Mouse (Mus musculus) cerebellum, adult 8-10 months (tissue): Measurements from ENCODE around the gene Lypd6b.

ENCODE experiments used
- DNase-seq: peaks from one replicate; pipeline ENCODE4 v3.0.0; 2022

The Lypd6b gene

GRCm38 (mm10) chr2:49880507-49880906 is 93.0 kb downstream of the Lypd6b start:
- DNase-seq: no peak

DNA sequence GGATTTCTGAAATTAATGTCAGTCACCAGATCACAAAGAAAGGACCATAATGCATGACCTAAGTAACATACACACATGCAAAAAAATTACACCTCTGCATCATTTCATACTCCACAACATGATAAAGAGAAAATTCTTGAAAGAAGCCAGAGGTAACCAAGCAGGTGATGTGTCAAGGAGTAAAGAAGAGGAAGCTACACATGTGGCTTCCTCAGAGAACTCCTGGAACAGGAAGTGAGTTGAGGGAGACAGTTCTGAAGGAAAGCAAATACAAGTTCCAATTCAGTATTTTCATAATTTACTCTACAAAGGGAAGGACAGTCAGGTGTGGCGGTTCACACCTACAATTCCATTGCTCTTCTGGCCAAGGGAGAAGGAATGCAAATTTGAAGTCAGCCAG is 93.5 kb downstream of the Lypd6b start:
- no peak for DNase-seq

DNA sequence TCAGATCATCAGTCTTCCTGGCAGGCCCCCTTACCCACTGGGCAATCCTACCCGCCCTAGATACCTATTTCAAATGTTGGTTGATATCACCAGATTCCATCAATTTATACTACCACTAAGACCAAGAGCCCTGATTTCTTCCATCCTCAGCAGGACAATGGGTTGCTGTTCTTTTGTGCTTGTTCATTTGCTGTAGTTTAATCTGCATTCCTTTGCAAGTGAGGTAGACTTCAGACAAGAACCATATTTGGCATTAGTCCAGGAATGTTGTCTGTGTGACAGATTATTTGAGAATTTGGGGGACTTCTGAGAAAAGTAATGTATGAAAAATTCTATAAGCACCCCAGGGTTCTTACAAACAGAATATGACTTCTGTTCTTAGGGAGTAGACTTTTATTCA is 95.0 kb downstream of the Lypd6b start:
- DNase-seq: no peak

DNA sequence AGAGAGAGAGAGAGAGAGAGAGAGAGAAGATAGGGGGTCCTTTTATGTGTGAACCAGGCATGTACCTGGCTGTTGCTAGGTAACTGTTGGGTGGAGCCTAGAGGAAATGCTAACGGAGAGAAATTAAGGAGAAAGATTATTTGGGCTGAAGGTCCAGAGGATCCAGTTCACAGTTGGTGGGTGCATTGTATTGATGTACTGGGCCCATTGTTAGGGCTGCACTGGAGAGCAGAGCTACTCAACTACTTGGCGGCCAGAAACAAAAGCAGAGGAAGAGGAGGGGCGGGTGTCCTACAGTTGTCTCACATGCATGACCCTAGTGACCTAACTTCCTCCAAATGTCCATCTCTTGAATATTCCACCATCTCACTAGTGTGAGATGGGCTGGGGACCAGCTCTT is 96.5 kb downstream of the Lypd6b start:
- no peak for DNase-seq

DNA sequence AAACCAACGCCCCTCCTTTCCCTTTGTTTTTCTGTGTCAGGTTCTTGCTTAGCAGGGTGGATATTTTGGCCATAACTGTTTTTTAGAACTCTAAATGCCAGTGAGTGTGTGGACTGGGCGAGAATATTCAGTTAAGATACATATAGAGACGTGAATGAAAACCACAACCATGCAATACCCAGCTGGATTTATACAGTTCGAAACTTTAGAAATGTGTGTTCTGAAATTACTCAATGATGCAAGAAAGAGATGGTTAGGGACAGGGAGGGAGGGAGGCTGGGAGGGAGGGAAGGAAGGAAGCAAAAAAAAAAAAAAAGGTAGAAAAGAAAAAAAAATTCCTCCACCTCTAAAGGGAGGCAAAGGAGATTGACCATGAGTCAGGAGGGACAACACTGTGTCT is 98.7 kb downstream of the Lypd6b start:
- no peak for DNase-seq

DNA sequence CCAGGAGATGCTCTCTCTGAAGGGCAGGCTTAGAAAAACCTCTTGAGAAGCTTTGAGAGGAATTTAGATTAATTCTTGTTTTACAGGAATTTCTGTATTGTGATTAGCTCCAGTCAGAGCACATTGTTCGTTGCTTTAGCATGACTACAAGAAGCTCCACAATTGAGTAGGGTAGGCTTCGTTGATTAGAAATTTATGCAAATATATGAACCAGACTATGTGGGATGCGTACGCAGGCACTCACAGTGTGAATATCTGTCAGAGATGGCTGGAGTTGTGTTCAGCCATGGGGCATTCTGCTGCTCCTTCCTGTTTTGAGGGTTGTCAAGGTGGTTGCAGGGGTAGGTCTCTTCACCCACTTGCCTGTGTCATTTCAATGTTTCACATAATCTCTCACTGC is 100.9 kb downstream of the Lypd6b start:
- DNase-seq: no peak

DNA sequence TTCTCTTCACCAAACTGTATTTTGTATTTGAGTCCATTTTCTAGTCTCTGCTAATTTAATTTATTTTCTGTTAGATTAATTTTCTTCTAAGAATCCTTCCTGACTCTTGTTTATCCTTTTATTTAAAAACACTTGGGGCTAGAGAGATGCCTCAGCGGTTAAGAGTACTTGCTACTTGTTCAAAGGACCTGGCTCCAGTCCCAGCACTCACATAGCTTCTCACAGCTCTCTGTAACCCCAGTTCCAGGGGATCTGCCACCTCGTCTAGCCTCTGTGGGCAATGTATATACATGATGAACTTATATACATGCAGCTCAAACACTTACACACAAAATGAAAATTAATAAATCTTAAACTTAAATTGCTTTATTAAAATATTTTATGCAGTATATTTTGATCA is 103.2 kb downstream of the Lypd6b start:
- no peak for DNase-seq

DNA sequence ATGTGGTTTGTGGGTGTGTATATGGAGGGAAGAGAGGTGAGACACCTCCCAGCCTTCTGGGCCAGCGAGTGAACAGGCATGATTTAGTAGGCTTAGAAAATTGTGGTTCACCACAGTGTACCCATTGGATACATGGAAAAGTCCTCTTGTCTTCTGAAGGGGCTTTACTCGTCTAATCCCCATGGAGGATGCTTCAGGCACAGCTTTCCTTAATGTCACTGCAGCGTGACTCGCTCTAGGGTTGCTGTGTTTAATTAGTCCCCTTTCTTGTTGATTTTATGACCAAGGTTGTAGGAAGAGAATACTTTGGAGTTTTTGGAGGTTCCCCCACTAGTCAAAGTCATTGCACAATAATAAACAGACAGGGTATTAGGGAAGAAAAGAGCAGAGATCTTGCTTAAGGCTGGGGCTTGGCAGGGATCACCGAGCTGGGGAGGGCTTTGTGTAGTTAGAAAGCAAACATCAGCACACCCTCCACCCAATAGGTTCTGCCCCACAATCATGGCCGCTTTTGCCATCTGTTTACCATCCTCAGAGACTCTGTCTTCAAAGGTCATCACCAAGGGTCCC is 122.4 kb downstream of the Lypd6b start:
- no peak for DNase-seq

DNA sequence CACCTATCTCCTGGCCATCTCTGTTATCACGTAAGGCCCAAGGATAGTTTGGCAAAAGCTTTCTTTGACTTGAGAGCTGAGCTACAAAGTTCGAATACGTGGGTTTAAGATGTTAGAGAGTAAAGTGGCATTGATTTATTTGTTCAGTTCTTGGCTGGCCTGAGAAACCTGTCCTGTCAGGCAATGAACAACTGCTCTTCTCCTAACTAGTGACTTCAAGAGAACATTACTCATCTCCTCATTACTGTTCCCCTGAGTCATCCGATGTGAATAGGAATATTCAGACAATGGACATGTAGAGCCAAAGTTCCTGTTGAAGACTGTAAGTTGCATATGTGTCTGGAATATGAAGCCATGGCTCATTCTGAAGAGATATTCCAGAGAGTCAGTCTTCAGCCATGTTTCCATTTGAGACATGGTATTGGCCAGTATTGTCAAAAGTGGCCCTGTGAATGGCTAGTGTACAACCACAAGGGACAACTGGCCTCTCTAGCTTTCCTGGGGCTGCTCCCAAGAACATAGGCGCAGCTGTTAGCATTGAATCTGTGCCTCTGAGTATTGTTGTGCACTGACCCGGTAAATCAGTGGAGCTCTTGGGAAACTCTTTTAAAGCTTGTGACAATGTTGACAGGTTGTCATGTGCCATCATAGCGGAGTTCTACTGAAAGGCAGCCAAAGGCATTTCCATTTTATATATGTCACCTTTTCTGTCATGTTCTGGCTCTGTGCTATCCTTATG is 124.0 kb downstream of the Lypd6b start:
- DNase-seq: no peak

GRCm38 (mm10) chr2:49912261-49912895 is 124.9 kb downstream of the Lypd6b start:
- no peak for DNase-seq

- no peak for DNase-seq
Observed at GRCm38 (mm10) chr2:49917489-49917888, 130.0 kb downstream of the Lypd6b start.

- DNase-seq: no peak
Observed at GRCm38 (mm10) chr2:49918132-49918531, 130.6 kb downstream of the Lypd6b start.

- DNase-seq: no peak
Observed at GRCm38 (mm10) chr2:49918692-49919091, 131.2 kb downstream of the Lypd6b start.

DNA sequence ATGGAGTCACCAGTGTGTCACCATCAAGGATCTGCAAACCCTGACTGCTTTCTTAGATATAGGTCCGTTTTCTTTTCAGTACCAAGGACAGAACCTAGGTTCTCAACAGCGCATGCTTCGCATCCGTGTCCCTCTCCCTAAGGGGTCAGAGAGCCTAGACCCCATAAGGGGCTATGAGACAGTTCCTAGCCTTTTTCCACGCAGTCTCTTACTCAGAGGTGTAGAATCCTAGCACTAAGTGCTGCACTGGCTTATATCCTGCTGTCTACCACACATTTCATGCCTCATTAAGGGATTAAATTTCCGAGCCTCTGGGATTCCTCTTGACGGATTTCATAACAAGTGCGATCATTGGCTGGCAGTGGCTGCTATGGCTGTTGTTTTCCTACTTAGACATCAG is 134.5 kb downstream of the Lypd6b start:
- no peak for DNase-seq

DNA sequence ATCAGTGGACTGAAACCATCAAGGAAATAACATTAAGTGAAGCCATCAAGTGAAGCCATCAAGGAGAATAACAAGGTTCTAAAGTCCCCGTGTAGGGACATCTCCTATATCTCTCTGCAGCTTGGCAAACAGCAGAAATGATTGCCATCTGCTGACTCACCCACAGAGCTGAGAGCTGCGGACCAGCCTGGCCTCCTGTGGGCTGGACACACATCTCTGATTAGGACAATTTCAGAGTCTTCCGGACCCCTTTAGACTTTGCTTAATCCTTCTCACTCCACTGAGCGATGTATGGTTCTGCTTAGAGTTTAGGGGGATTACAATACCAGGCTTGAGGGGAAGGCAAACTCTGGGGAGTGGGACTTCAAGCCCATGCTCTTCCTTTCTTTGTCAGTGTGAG is 135.3 kb downstream of the Lypd6b start:
- no peak for DNase-seq

- DNase-seq: no peak
Observed at GRCm38 (mm10) chr2:49926186-49926585, 138.7 kb downstream of the Lypd6b start.

DNA sequence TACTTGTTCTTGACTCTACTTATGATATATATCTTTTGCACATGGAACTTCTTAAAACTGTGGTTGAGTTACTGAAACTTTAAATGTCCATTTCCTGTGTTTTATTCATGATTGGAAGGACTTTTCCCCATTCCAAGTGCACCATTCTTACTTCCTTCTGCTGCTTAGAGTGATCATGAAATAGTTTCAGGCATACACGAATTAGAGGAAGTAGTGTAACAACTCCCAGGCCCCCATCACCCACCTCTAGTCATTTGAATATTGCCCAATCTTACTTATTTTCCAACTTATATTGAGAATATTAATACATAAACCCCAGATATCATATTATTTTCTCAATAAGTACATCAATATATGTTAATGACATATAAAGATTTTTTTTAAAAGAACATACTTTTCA is 139.9 kb downstream of the Lypd6b start:
- DNase-seq: no peak

- no peak for DNase-seq
Observed at GRCm38 (mm10) chr2:49929931-49930330, 142.4 kb downstream of the Lypd6b start.

GRCm38 (mm10) chr2:49937621-49938020 is 150.1 kb downstream of the Lypd6b start:
- DNase-seq: no peak

GRCm38 (mm10) chr2:49938246-49938645 is 150.8 kb downstream of the Lypd6b start:
- DNase-seq: no peak

DNA sequence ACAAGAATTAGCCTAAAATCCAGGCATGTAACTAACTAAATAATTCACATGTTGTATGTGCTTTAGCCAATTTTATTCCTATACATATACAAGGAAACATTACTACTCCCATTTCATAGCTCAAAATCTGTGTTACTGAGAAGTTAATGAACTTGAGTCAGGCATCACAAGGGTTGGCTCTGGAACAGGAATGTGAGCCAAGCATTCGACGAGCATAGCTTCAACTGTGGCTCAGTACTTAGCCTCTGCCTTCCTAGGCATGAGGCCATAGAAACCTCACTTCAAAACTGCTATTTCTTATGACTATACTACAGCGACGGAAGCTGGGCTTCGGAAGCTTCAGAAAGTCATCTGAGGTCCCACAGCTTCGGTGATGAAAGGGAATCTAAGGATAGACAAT is 152.9 kb downstream of the Lypd6b start:
- no peak for DNase-seq

- DNase-seq: no peak
Observed at GRCm38 (mm10) chr2:49942100-49942499, 154.6 kb downstream of the Lypd6b start.

- no peak for DNase-seq
Observed at GRCm38 (mm10) chr2:49951681-49952080, 164.2 kb downstream of the Lypd6b start.

DNA sequence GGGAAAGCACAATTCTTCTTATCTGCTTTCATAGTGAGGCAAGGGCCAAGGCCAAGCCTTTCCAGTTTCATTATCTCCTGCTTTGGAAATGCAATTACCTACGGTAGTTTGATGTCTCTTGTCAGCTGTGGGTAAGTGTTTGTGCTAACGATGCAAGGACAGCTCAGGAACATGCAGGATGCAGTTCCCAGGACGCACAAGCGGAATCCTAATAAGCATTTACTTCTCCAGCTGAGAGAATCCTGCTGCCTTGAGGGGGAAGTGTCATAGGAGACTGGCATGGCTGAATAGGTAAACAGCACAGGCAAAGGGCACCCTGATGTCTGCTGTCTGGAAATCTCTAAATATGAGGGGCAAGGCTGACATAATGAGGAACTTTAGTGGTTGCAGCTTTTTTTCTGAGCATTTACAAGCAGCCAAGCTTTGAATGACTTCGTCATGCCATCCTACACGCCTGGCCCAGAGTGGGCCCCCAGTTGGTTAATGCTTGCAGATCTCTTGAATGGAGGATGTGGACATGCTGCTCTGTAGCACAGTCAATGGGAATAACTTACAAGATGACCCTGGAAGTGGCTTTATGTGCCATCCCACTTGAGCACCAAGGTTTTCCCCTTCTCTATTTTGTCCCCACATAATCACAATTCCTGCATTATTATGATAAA is 165.3 kb downstream of the Lypd6b start:
- no peak for DNase-seq
